Mouse (Mus musculus): ENCODE data around the gene Limch1. TPM values are rescaled to one million over a fixed set of nuclear protein-coding genes. Genes with fewer than 3 reads are reported as not detected.

Gene Limch1
- polyA plus RNA-seq, 1 experiment from 2014 or later = 22.2 TPM

DNA sequence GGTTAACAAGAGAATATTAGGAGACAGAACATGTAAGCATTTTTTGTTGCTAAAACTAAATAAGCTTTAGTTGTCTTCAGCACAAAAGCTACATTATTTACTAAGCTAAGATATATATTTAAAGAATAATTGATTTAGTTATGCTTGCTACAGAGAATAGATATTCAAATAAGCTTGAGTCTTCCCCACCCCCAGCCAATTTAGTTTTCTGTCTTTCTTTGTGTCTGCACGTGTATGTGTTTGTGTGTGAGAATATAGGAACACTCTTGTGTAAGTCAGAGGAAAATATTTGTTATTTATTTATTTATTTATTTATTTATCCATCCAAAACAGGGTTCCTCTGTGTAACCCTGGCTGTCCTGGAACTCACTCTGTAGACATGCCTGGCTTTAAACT lies 14.3 kb upstream of the Limch1 start:
- no peaks in the 10 kb centered on the region for H3K4me1 ChIP-seq (ENCODE audit: control insufficient read depth, insufficient read depth, low read length)
- H3K9me3 ChIP-seq (replicated peaks; ENCODE audit: control insufficient read depth, low read length) = no peaks in the 10 kb centered on the region
- no peaks in the 10 kb centered on the region for H3K36me3 ChIP-seq (ENCODE audit: control insufficient read depth, insufficient read depth)
- H3K4me3 ChIP-seq (ENCODE audit: low read length) = no peak overlapping the region
- H3K27me3 ChIP-seq (ENCODE audit: control insufficient read depth, insufficient read depth, low read length) = peaks cover 15% of the 10 kb centered on the region
- H3K27ac ChIP-seq (ENCODE audit: low read length) = no peak overlapping the region
- 81% methylated on average over 1 of the region's 1 CpGs for WGBS
- no peak overlapping the region for H3K9ac ChIP-seq (ENCODE audit: low read length)
- no peak for ATAC-seq (replicated peaks; ENCODE audit: extremely low read depth, insufficient read depth, low FRiP score)
- no peak overlapping the region for H3K4me2 ChIP-seq (ENCODE audit: low read depth, low read length)

DNA sequence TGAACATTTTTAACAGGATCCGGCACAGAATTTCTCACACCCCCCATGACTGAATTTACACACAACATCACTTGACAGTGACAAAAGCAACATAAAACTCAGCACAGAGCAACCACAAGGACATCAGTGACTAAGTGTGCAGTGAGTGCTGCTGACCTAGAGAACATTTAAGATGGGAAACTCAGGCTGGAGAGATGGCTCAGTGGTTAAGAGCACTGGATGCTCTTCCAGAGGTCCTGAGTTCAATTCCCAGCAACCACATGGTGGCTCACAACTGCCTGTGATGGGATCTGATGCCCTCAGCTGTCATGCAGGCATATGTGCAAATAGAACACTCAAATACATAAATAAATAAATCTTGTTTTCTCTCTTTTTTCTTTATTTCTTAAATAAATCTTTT lies 12.1 kb upstream of the Limch1 start:
- H3K4me1 ChIP-seq (ENCODE audit: control insufficient read depth, insufficient read depth, low read length) = no peaks in the 10 kb centered on the region
- no peak overlapping the region for H3K9ac ChIP-seq (ENCODE audit: low read length)
- no peak overlapping the region for H3K4me2 ChIP-seq (ENCODE audit: low read depth, low read length)
- H3K27ac ChIP-seq (ENCODE audit: low read length) = no peak overlapping the region
- H3K4me3 ChIP-seq (ENCODE audit: low read length) = no peak overlapping the region
- H3K27me3 ChIP-seq (ENCODE audit: control insufficient read depth, insufficient read depth, low read length) = peaks cover 6% of the 10 kb centered on the region
- WGBS = 87% methylated on average over 1 of the region's 1 CpGs
- ATAC-seq (replicated peaks; ENCODE audit: extremely low read depth, insufficient read depth, low FRiP score) = no peak
- no peaks in the 10 kb centered on the region for H3K36me3 ChIP-seq (ENCODE audit: control insufficient read depth, insufficient read depth)
- no peaks in the 10 kb centered on the region for H3K9me3 ChIP-seq (replicated peaks; ENCODE audit: control insufficient read depth, low read length)

DNA sequence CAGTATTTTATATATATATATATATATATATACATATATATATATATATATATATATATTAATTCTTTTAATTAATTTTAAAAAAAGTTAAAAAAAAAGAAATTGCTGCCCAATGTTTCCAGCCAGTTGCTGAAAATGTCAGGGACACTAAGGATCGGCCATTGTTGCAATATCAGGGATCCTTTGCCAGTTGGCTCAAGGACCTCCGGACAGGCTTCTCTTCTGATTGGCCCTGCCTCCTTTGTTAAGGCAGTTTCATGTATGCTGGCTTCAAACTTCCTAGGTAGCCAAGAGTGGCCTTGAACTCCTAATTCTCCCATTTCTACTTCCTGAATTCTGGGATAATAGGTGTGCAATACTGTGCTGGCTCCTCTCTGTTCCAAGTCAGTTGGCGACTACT lies 6.3 kb upstream of the Limch1 start:
- Histone ChIP-seq H3K36me3 (ENCODE audit: control insufficient read depth, insufficient read depth) (no peaks in the 10 kb centered on the region), H3K4me3 (ENCODE audit: low read length) (no peak overlapping the region), H3K9me3 (replicated peaks; ENCODE audit: control insufficient read depth, low read length) (0 out of 2 replicates have a peak, but pooled peaks cover 2% of the 10 kb centered on the region), H3K4me1 (ENCODE audit: control insufficient read depth, insufficient read depth, low read length) (no peaks in the 10 kb centered on the region), H3K27ac (ENCODE audit: low read length) (no peak overlapping the region), H3K27me3 (ENCODE audit: control insufficient read depth, insufficient read depth, low read length) (peaks cover 15% of the 10 kb centered on the region), H3K9ac (ENCODE audit: low read length) (no peak overlapping the region), H3K4me2 (ENCODE audit: low read depth, low read length) (no peak overlapping the region)
- WGBS = 90% methylated on average over 3 of the region's 3 CpGs
- no peak for ATAC-seq (replicated peaks; ENCODE audit: extremely low read depth, insufficient read depth, low FRiP score)

DNA sequence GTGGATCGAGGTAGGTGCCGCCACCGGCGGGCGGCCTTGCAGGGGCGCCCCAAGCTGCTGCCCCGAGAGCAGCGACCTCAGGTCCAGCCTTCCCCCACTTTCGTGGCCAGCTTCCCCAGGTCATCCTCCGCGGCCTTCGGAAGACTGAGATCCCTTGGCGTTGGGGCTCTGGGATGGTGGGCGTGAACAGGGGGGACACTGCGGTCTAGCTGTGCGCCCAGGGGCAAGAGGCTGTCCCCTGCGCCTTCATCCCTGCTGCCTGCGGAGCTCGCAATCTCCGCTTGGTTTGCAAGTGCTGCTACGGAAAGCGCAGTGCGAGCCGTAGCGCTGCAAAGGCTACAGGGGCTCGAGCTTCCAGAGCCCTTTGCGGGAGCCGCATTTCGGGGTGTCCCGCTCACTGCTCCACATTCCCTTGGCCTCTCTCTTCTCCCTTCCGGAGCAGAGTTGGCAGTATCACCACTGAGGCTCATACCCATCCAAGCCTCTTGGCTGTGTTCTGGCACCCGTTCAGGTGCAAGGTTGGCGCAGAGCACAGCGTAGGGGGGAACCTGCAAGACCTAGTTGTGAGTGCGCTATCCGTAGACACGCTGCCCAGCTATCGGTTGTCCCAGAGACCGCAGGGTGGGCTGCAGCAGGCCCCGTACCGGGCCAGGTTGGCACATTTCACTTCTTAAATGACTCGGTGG lies 512 bp downstream of the Limch1 start:
- peaks cover 6% of the 10 kb centered on the region; the same call in 1 of the 2 replicates for H3K9me3 ChIP-seq (replicated peaks; ENCODE audit: control insufficient read depth, low read length)
- peak overlapping the region; percentile 77 for H3K9ac ChIP-seq (ENCODE audit: low read length)
- H3K4me1 ChIP-seq (ENCODE audit: control insufficient read depth, insufficient read depth, low read length) = peaks cover 10% of the 10 kb centered on the region
- H3K4me3 ChIP-seq (ENCODE audit: low read length) = peak overlapping the region; percentile 79
- under 1% methylated on average over 42 of the region's 42 CpGs for WGBS
- peak overlapping the region; percentile 98 for H3K4me2 ChIP-seq (ENCODE audit: low read depth, low read length)
- peaks cover 41% of the 10 kb centered on the region for H3K27me3 ChIP-seq (ENCODE audit: control insufficient read depth, insufficient read depth, low read length)
- H3K36me3 ChIP-seq (ENCODE audit: control insufficient read depth, insufficient read depth) = no peaks in the 10 kb centered on the region
- peak overlapping the region; percentile 61 for H3K27ac ChIP-seq (ENCODE audit: low read length)
- 0 out of 2 replicates have a peak, but pooled peaks have one; percentile 61 for ATAC-seq (replicated peaks; ENCODE audit: extremely low read depth, insufficient read depth, low FRiP score)

DNA sequence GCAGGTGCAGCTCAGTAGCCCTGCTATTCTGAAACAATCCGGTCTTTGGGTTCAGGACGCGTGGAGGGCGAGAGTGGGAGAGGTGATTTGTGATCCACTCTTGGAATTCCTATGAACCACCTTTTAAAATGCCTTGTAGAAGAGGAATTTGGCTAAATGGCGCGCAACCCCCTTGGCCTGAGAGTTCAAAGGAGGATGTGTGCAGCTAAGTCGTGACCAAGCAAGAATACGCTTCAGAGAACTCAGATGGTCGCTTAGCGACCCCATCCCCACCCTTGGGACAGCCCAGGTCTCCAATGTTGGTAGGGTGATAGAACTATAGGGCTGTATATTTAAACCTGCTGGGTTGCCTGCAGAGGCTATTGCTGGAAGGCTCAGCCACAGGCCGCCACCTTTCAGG lies 1.1 kb downstream of the Limch1 start:
- ATAC-seq (replicated peaks; ENCODE audit: extremely low read depth, insufficient read depth, low FRiP score) = no peak
- H3K4me2 ChIP-seq (ENCODE audit: low read depth, low read length) = peak overlapping the region; percentile 98
- H3K4me3 ChIP-seq (ENCODE audit: low read length) = peak overlapping the region; percentile 79
- peak overlapping the region; percentile 77 for H3K9ac ChIP-seq (ENCODE audit: low read length)
- H3K27ac ChIP-seq (ENCODE audit: low read length) = no peak overlapping the region
- H3K27me3 ChIP-seq (ENCODE audit: control insufficient read depth, insufficient read depth, low read length) = peaks cover 44% of the 10 kb centered on the region
- H3K9me3 ChIP-seq (replicated peaks; ENCODE audit: control insufficient read depth, low read length) = peaks cover 6% of the 10 kb centered on the region; the same call in 1 of the 2 replicates
- peaks cover 14% of the 10 kb centered on the region for H3K4me1 ChIP-seq (ENCODE audit: control insufficient read depth, insufficient read depth, low read length)
- 5% methylated on average over 11 of the region's 11 CpGs for WGBS
- no peaks in the 10 kb centered on the region for H3K36me3 ChIP-seq (ENCODE audit: control insufficient read depth, insufficient read depth)

DNA sequence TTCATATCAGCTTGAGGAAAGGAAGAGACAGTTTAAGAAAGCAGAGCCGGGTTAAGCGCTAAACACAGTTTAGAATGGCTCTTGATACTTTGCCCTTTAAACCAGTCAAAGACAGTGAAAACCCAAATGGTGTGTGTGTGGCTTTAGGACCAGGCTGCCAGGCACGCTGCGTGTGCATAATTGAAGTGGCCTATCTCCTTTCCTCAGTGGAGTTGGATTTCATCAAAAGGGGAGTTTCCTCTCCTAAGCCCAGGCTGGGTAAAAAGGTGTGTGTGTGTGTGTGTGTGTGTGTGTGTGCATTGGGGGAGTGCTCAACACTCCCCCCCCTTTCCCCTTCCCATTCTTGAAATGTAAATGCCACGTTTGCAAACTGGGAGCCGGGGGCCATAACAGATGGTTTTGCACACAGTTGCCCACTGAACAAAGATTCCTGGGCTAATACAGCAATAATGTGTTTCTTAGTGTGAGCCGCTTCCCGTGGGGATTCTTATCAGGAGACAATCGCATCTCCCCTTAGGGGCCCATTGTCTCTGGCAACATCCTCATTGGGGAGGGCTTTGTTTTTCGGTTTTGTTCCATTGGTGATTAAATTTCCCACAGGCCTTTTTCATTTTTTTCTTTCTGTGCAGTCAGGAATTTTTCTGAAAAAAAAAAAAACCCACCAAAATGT lies 2.3 kb downstream of the Limch1 start:
- peaks cover 39% of the 10 kb centered on the region for H3K27me3 ChIP-seq (ENCODE audit: control insufficient read depth, insufficient read depth, low read length)
- H3K9ac ChIP-seq (ENCODE audit: low read length) = no peak overlapping the region
- no peak for ATAC-seq (replicated peaks; ENCODE audit: extremely low read depth, insufficient read depth, low FRiP score)
- H3K27ac ChIP-seq (ENCODE audit: low read length) = peak overlapping the region; percentile 79
- WGBS = 28% methylated on average over 10 of the region's 10 CpGs
- H3K9me3 ChIP-seq (replicated peaks; ENCODE audit: control insufficient read depth, low read length) = peaks cover 6% of the 10 kb centered on the region; the same call in 1 of the 2 replicates
- peaks cover 15% of the 10 kb centered on the region for H3K4me1 ChIP-seq (ENCODE audit: control insufficient read depth, insufficient read depth, low read length)
- H3K4me3 ChIP-seq (ENCODE audit: low read length) = no peak overlapping the region; the same call in 1 of the 2 replicates
- H3K4me2 ChIP-seq (ENCODE audit: low read depth, low read length) = peak overlapping the region; percentile 32; the same call in 1 of the 2 replicates
- H3K36me3 ChIP-seq (ENCODE audit: control insufficient read depth, insufficient read depth) = no peaks in the 10 kb centered on the region

DNA sequence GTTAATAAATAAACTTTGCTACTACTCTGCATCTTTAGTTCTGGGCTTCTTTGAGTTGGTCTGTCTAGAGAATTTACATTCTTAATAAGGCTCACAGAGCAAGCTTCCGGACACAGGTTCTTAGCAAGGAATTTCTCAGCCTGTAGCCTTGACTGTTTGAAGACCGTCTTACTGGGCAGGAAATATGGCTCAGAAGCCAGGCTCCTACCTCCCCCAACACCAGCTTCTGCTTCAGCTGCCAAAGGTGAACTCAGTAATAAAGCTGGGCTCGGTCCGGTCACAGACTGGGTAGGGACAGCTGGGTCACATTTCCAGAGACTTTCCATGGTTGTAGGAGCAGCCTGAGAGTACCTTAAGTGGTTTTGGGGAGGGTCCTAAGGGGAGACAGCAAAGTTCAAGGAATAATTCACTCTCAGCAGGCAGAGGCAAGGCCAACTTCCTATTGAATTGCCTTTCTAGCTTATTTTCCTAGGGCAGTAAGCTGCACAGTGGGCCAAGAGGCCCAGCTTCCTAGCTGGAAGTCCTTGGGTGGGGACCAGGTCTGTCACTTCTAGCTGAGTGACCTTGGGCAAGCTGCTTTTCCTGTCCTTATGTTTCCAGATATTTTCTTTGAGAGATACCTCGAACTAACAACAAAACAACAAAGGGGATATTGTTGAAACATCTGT lies 3.0 kb downstream of the Limch1 start:
- no peak overlapping the region; the same call in 1 of the 2 replicates for H3K4me3 ChIP-seq (ENCODE audit: low read length)
- peaks cover 6% of the 10 kb centered on the region; the same call in 1 of the 2 replicates for H3K9me3 ChIP-seq (replicated peaks; ENCODE audit: control insufficient read depth, low read length)
- H3K4me2 ChIP-seq (ENCODE audit: low read depth, low read length) = peak overlapping the region; percentile 32; the same call in 1 of the 2 replicates
- peaks cover 21% of the 10 kb centered on the region for H3K4me1 ChIP-seq (ENCODE audit: control insufficient read depth, insufficient read depth, low read length)
- peak overlapping the region; percentile 79 for H3K27ac ChIP-seq (ENCODE audit: low read length)
- H3K36me3 ChIP-seq (ENCODE audit: control insufficient read depth, insufficient read depth) = no peaks in the 10 kb centered on the region
- ATAC-seq (replicated peaks; ENCODE audit: extremely low read depth, insufficient read depth, low FRiP score) = no peak
- 44% methylated on average over 5 of the region's 5 CpGs for WGBS
- no peak overlapping the region for H3K9ac ChIP-seq (ENCODE audit: low read length)
- H3K27me3 ChIP-seq (ENCODE audit: control insufficient read depth, insufficient read depth, low read length) = peaks cover 37% of the 10 kb centered on the region

DNA sequence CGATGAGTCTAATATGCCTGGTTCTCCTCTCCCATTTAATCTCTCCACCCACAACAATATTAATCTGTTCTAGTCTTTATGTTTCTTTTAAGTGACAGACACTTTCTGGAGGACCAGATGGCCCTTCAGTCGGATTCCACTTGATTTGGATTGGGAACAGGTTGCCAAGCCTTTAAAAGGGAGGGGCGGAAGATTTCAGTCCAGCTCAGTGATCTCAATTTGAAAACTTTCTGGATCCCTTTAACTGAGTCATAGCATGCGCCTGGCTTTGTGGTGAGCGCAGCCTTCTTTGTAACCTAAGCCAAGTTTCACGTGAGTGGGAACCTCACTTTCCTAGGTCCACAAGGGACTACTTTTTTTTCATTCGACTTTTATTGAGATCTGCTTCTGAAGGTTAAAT lies 5.0 kb downstream of the Limch1 start:
- peaks cover 23% of the 10 kb centered on the region for H3K27me3 ChIP-seq (ENCODE audit: control insufficient read depth, insufficient read depth, low read length)
- no peak overlapping the region for H3K9ac ChIP-seq (ENCODE audit: low read length)
- H3K4me1 ChIP-seq (ENCODE audit: control insufficient read depth, insufficient read depth, low read length) = peaks cover 18% of the 10 kb centered on the region
- H3K36me3 ChIP-seq (ENCODE audit: control insufficient read depth, insufficient read depth) = no peaks in the 10 kb centered on the region
- no peak overlapping the region for H3K4me3 ChIP-seq (ENCODE audit: low read length)
- WGBS = 70% methylated on average over 7 of the region's 7 CpGs
- H3K9me3 ChIP-seq (replicated peaks; ENCODE audit: control insufficient read depth, low read length) = no peaks in the 10 kb centered on the region
- no peak for ATAC-seq (replicated peaks; ENCODE audit: extremely low read depth, insufficient read depth, low FRiP score)
- no peak overlapping the region for H3K4me2 ChIP-seq (ENCODE audit: low read depth, low read length)
- H3K27ac ChIP-seq (ENCODE audit: low read length) = no peak overlapping the region

All from heart, embryonic 16.5 days (tissue).